In genomic region chr6:142779045-142779811, GRCm38 (mm10) we compare ENCODE assay signal across 9 mouse cellular contexts. TPM values are rescaled to one million over a fixed set of nuclear protein-coding genes. Genes with fewer than 3 reads are reported as not detected.
DNase-seq lines count a peak whose midpoint lies in the region; ATAC-seq and TF ChIP-seq lines count a peak whose summit lies in the region.
"Had no signal": no experiment of that assay in that cellular context is flagged by ENCODE, and none has a peak within 500 bp of the region (broad histone marks: within the 10 kb centered on the region; RNA-seq: fewer than 3 reads in every experiment).

No protein-coding gene starts in this region.

- WGBS in embryonic facial prominence, embryonic 14.5 days, result 48% methylated on average over 11 of the region's 11 CpGs
- 52% methylated on average over 11 of the region's 11 CpGs for WGBS in hindbrain, embryonic 14.5 days
- WGBS in small intestine, adult 2 months, result 39% methylated on average over 11 of the region's 11 CpGs

- no peaks in the 10 kb centered on the region for H3K9me3 ChIP-seq in embryonic facial prominence, embryonic 14.5 days (ENCODE audit: control insufficient read depth, low read length)
- H3K9me3 ChIP-seq in hindbrain, embryonic 14.5 days (ENCODE audit: control insufficient read depth, low read length), result no peaks in the 10 kb centered on the region

- CTCF ChIA-PET in Patski (lab: Charles Lee), result interaction anchor here (1.1 to 1.2 kb wide), 3 partner anchors 20 to 186 kb away, joined by 4 to 5 read pairs (median 4); no protein-coding TSS in a partner anchor

- peak; percentile 63 for ATAC-seq in CD4-positive, CD25-positive, alpha-beta regulatory T cell, adult 4 months
- ATAC-seq in Patski, result peak; percentile 60
- ATAC-seq in embryonic facial prominence, embryonic 14.5 days (ENCODE audit: low read depth), result peak; percentile 70
- ATAC-seq in hindbrain, embryonic 14.5 days (ENCODE audit: low FRiP score), result peak; percentile 76
- peak; percentile 70 for ATAC-seq in megakaryocyte progenitor cell, adult 5-6 weeks (replicated peaks; ENCODE audit: poor library complexity)

- TF ChIP-seq POLR2A in small intestine, adult 2 months (IDR thresholded peaks at IDR 0.05; ENCODE audit: low read depth, low read length), result no peak

- no peak overlapping the region for H3K4me2 ChIP-seq in embryonic facial prominence, embryonic 14.5 days (ENCODE audit: low read depth, low read length)
- H3K4me2 ChIP-seq in hindbrain, embryonic 14.5 days (replicated peaks), result no peak overlapping the region

- H3K36me3 ChIP-seq in embryonic facial prominence, embryonic 14.5 days (ENCODE audit: control insufficient read depth, insufficient read depth, low read length), result peaks cover 11% of the 10 kb centered on the region
- H3K36me3 ChIP-seq in hindbrain, embryonic 14.5 days (replicated peaks; ENCODE audit: control insufficient read depth, insufficient read depth), result peaks cover 14% of the 10 kb centered on the region
- peaks cover 11% of the 10 kb centered on the region for H3K36me3 ChIP-seq in small intestine, adult 2 months (ENCODE audit: control insufficient read depth, insufficient read depth, low read length)

- peak; percentile 74 for TF ChIP-seq CTCF in Patski (IDR thresholded peaks at IDR 0.05)
- TF ChIP-seq CTCF in small intestine, adult 2 months (IDR thresholded peaks at IDR 0.05; ENCODE audit: extremely low read depth, insufficient read length, insufficient replicate concordance, low read depth, low read length), result peak; percentile 53; the same call in 1 of the 2 replicates

- POLR2A ChIA-PET in Patski (lab: Charles Lee), result no interaction called here

- no peak overlapping the region for H3K4me3 ChIP-seq in embryonic facial prominence, embryonic 14.5 days (ENCODE audit: low read depth, low read length)
- H3K4me3 ChIP-seq in hindbrain, embryonic 14.5 days (replicated peaks; ENCODE audit: low read length), result no peak overlapping the region
- H3K4me3 ChIP-seq in small intestine, adult 2 months (ENCODE audit: low read depth, low read length), result no peak overlapping the region
- H3K4me3 ChIP-seq: myocyte had no signal

- no peak overlapping the region for H3K9ac ChIP-seq in embryonic facial prominence, embryonic 14.5 days (ENCODE audit: low read depth, low read length)
- no peak overlapping the region for H3K9ac ChIP-seq in hindbrain, embryonic 14.5 days

- no peaks in the 10 kb centered on the region for H3K4me1 ChIP-seq in embryonic facial prominence, embryonic 14.5 days (ENCODE audit: control insufficient read depth, insufficient read depth, low read length)
- no peaks in the 10 kb centered on the region for H3K4me1 ChIP-seq in hindbrain, embryonic 14.5 days (replicated peaks; ENCODE audit: control insufficient read depth, insufficient read depth, low read length)
- no peaks in the 10 kb centered on the region for H3K4me1 ChIP-seq in small intestine, adult 2 months (ENCODE audit: control insufficient read depth, insufficient read depth, insufficient read length, low read length)

- no peak overlapping the region for H3K27ac ChIP-seq in embryonic facial prominence, embryonic 14.5 days (replicated peaks; ENCODE audit: low read depth, low read length)
- no peak overlapping the region for H3K27ac ChIP-seq in hindbrain, embryonic 14.5 days
- no peak overlapping the region for H3K27ac ChIP-seq in small intestine, adult 2 months (ENCODE audit: insufficient read depth, low read depth, low read length)

- no peak for DNase-seq in Patski (ENCODE audit: low read depth, low spot score)
- peak; percentile 75 for DNase-seq in embryonic facial prominence, embryonic 14.5 days (ENCODE audit: low spot score)
- DNase-seq in hindbrain, embryonic 14.5 days (ENCODE audit: low spot score), result peak; percentile 77
- peak; percentile 58 to 70 for DNase-seq in layer of hippocampus, postnatal 10 days (ENCODE audit: low spot score in 2 of 2)
- no peak for DNase-seq in gastrocnemius, adult 8-10 months (ENCODE audit: low spot score in 2 of 2)

- in situ Hi-C loops in Patski (cut with MboI; ENCODE audit: low pct_unique_long_range_greater_than_20kb), result loop anchor here (25.0 kb wide), 1 partner anchor 408 kb away; no protein-coding TSS in a partner anchor

- no peaks in the 10 kb centered on the region for H3K27me3 ChIP-seq in Patski
- H3K27me3 ChIP-seq in embryonic facial prominence, embryonic 14.5 days (replicated peaks; ENCODE audit: control insufficient read depth, insufficient read depth, low read length), result no peaks in the 10 kb centered on the region
- no peaks in the 10 kb centered on the region for H3K27me3 ChIP-seq in hindbrain, embryonic 14.5 days (ENCODE audit: control insufficient read depth, insufficient read depth, low read length)
- H3K27me3 ChIP-seq in small intestine, adult 2 months (ENCODE audit: control insufficient read depth, insufficient read depth, low read length), result no peaks in the 10 kb centered on the region

RNA-seq across cellular contexts. Expression of gene Cmas, which starts 22.7 kb away (rescaled TPM):
- polyA plus RNA-seq in CD4-positive, CD25-positive, alpha-beta regulatory T cell, adult 4 months (2017; shearing (Covaris generic)), result 10 to 100 TPM; 10.1 to 16.0 TPM
- polyA plus RNA-seq in Patski (2021), result 42.5 TPM
- polyA plus RNA-seq in embryonic facial prominence, embryonic 14.5 days (2014; fragmentation: Nextera tagmentation; extraction: Ambion mirVana), result 95.2 and 95.6 TPM in 2 replicates
- polyA plus RNA-seq in hindbrain, embryonic 14.5 days (2014; fragmentation: Nextera tagmentation; extraction: Ambion mirVana), result 202 and 219 TPM in 2 replicates
- total RNA-seq in layer of hippocampus, postnatal 10 days (2021), result 100 to 1,000 TPM; 134 to 138 TPM
- total RNA-seq in megakaryocyte progenitor cell, adult 5-6 weeks (2015), result 61.3 and 67.0 TPM in 2 replicates
- total RNA-seq in megakaryocyte progenitor cell, adult 5-6 weeks (2017), result 58.1 and 66.2 TPM in 2 replicates
- polyA plus RNA-seq in small intestine, adult 2 months (2012; rRNA removed), result 39.5 and 40.8 TPM in 2 replicates
- 10 to 100 TPM; 31.2 to 34.2 (median 32.8) TPM for total RNA-seq in gastrocnemius, adult 8-10 months (2022)

RNA-seq across cellular contexts. Expression of gene Sult6b2, which starts 25.1 kb away (rescaled TPM):
- not detected for polyA plus RNA-seq in CD4-positive, CD25-positive, alpha-beta regulatory T cell, adult 4 months (2017; shearing (Covaris generic))
- 0.04 TPM for polyA plus RNA-seq in Patski (2021)
- not detected in 2 replicates for polyA plus RNA-seq in embryonic facial prominence, embryonic 14.5 days (2014; fragmentation: Nextera tagmentation; extraction: Ambion mirVana)
- not detected in 2 replicates for polyA plus RNA-seq in hindbrain, embryonic 14.5 days (2014; fragmentation: Nextera tagmentation; extraction: Ambion mirVana)
- under 1 TPM; 0.21 to 0.29 TPM for total RNA-seq in layer of hippocampus, postnatal 10 days (2021)
- not detected in 2 replicates for total RNA-seq in megakaryocyte progenitor cell, adult 5-6 weeks (2015)
- not detected in 2 replicates for total RNA-seq in megakaryocyte progenitor cell, adult 5-6 weeks (2017)
- 0.20 and 68.1 TPM in 2 replicates for polyA plus RNA-seq in small intestine, adult 2 months (2012; rRNA removed)
- total RNA-seq in gastrocnemius, adult 8-10 months (2022), result not detected
- polyA plus RNA-seq: myocyte had no signal

Comparison
In these comparisons a context has a peak if more than half of its experiments do, and no peak if none do; other contexts are left out.
1. DNase-seq: peak in embryonic facial prominence, embryonic 14.5 days (single experiment), hindbrain, embryonic 14.5 days (single experiment) and layer of hippocampus, postnatal 10 days (2 of 2); none in Patski (single experiment) and gastrocnemius, adult 8-10 months (0 of 2).
2. Peak in every context shown above with its lines, with median percentiles within 50 percentile points of each other: ATAC-seq.